Mouse (Mus musculus): ENCODE measurements around the gene Gemin5.

The Gemin5 gene

DNA sequence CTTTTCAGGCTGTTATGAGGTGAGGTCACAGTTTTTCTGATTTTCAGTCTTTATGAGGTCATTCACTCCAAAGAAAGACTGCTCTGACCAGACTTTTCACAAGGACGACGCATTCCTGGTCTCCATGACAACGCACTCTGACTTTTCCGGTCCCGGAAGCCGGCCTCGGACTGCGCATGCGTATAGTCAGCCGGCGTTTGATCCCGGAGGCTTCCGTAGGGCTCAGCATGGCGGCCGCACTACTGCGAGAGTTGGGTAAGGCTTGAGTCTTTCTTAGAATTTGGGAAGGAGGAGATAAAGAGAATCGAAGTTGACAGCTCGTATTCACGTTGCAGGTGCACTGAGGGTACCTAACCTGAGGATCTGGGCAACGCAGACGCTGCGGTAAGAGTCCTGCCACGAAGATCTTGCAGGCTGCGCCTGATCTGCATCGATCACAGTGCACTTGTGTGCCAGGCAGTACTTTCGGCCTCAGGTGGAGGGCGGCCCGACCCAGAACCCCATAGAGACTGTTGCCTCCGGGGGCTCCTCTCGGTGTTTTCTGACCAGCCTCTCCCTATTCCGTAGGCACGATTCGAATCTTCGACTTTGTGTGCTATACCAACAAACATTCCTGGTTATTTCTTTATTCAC lies 3.2 kb upstream of the Gemin5 start, which contains the start of gene Mrpl22:
Gene Mrpl22, plus strand, starts transcription at position 203 of the 633 bp plus-strand sequence.
- DNase-seq (ENCODE audit: low spot score), result peak; percentile 90

DNA sequence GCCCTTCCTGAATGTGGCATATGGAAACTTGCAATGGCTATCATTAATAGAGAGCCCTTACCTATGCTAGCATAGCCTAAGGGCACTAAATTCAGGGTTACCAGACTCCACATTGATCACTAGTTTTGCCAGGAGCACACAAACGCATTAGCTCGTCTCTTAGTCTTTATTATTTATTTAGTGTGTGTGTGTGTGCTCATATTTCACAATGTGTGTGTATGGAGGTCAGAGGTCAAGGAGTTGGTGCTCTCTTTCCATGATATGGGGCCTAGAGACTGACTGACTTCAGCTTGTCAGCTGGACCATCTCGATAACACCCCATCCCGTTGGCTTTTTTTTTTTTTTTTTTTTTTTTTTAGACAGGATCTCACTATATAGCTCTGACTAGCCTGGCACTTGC lies 1.3 kb upstream of the Gemin5 start:
- no peak for DNase-seq (ENCODE audit: low spot score)

DNA sequence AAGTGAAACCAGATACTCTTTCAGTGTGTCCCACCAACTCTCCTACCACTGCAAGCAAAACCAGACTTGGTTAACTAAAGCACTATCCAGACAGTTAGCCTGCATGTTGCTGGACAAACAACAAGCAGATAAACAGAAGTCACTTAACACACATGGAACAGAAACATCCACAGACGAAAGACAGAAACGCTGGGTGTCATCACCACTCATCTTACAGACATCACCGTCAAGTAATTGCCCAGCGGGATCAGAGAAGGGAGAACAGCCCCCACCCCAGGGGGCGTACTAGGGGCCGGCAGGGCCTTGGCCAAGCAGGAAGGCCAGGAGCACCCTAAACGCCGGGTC lies 545 bp downstream of the Gemin5 start:
- no peak for DNase-seq (ENCODE audit: low spot score)

DNA sequence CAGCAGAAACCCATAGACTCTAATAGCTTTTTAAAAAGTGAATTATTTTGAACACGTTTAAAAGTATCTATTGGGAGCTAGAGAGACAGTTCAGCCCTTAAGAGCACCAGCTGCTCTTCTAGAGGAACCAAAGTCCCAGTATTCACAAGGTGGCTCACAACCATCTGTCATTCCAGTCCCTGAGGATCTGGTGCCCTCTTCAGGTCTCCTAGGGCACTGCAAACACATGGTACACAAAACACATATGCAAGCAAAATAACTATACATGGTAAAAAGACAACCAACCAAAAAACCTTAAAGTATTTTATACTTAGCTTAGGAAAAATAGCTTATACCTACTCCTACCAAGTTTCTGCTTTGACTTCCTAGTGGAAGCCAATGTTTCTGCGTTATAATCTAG lies 3.3 kb downstream of the Gemin5 start:
- DNase-seq (ENCODE audit: low spot score), result peak; percentile 22

DNA sequence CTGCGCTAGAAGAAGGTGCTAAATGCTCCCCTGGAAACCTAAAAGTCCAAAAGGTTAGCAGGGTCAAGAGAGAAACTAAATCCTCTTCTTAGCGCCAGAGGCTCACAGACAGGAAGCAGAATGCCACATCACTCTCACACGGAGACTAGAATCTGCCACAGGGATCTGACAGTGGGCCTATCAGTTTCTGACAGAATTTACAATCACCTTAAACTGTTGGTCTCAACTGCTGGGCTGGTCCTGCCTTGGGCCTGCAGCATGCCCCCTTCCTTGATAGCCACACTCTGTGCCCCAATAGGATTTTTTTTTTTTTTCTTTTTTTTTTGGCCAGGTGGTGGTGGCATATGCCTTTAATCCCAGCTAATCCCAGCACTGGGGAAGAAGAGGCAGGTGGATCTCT lies 11.5 kb downstream of the Gemin5 start:
- DNase-seq (ENCODE audit: low spot score), result no peak

DNA sequence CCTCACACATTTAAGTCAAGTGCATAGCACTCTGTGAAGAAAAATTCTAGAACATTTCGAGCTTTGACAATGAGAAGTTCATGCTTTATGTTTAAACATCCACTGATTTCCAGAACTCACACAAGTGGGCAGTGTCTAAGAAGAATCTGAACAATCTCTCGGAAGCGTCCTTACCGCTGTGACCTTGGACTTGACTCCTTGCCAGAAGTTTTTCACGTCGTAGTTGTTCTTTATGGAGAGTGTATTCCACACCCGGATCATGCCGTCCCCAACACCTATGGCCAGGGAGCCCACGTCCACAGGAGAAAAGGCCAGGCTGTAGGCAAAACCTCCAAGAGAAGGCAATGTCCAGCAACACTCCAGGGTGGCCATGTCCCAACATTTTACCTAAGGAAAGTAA lies 12.9 kb downstream of the Gemin5 start:
- DNase-seq (ENCODE audit: low spot score), result no peak

DNA sequence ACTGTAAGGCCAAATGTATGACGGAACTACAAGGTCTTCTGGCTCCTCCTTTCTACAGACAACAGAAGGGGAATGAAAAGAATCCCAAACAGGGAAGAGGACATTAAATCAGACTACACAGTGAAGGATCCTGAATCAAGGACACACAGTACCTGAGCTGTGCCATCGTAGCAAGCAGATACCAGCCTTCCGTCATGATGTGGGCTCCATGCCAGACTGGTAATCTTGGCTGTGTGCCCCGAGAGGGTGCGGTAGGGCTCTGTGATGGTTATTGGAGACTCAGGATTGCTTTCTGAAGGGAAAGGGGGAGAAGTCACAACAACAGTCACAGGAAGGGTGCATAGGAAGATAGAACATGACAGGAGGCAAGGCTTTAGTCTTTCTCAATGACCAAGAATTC lies 22.1 kb downstream of the Gemin5 start:
- no peak for DNase-seq (ENCODE audit: low spot score)

DNA sequence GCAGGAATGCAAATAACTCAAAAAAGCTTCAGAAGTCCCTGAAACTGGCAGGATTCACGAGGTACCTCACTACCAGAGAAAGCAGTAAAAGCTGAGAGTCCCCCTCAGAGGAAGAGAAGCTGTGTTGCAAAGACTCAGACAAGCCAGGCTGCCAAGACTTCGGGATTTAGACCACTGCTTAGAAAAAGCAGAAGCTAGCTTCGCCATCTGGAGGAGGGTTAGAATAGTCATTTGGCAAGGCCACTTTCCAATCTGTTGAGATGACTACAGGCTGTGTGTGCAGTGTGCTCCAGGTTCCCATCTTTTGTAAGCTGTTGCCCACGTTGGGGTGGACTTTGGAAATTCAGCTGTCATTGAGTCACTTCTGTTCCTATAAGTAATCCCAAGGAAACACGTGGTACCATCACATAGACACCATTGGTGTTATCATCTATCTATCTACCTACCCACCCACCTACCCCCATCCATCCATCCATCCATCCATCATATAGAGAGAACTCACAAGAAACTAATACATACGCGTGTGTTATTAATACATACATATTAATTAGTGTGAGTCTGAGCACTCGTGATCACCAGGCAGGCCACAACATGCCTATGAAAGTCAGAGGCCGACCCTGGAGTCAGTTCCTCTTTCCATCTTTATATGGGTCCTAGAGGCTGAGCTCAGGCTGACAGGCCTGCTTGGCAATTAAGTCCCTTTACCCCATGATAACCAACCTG lies 24.5 kb downstream of the Gemin5 start:
- DNase-seq (ENCODE audit: low spot score), result no peak

DNA sequence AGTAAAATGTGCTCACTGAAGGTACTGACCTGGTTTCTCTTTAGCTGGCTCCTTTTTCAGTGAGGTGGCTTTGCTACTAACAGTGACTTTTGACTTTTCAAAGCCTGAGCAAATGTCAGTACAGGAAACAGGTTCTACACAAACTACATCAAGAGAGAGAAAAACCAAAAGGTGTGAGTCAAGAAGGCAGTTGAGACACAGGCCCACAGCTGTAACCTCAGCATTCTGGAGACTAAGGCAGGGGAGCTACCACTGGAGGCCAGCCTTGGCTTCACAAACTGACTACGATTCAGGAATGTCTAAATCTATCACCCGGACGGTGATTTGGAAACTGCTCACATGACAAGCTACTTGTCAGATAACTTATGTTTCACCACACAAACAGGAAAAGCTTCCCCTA lies 28.9 kb downstream of the Gemin5 start:
- DNase-seq (ENCODE audit: low spot score), result peak; percentile 39

DNA sequence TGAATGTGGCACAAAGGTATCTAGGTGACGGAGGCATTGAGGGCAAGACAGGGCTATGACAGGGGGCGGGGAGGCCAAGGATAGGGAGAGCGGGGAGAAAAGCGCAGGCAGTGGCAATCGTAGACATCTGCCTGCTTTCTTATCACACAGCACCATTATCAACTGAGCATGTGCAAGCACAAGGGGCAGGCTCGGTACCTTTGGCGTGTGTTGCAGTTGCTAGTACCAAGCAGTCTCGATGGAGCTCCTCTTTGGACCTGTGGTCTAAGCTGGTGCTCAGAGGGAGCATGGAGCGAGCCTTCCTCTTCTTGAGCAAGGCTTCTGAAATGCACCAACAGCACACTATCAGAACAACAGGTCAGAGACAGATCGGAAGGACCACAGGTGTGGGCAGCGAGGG lies 29.5 kb downstream of the Gemin5 start:
- peak; percentile 12 for DNase-seq (ENCODE audit: low spot score)

DNA sequence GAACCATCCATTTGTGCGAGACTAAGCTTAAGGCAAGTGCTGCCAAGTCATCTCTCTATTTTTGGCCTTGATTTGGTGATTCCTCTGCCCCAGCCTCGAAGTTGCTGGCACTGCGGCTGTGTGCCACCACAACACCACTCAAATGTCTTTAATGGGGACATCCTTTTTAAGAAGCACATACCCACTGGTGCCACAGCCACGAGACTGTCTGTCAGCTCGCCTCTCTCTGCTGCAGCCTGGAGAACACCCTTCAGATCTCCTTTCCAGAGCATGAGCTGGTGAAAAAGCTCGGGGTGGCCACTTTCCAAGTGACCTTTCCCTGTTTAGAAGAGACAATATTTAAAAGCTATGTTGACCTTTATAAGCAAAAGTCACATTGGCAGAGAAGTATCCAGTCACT lies 31.7 kb downstream of the Gemin5 start:
- no peak for DNase-seq (ENCODE audit: low spot score)

DNA sequence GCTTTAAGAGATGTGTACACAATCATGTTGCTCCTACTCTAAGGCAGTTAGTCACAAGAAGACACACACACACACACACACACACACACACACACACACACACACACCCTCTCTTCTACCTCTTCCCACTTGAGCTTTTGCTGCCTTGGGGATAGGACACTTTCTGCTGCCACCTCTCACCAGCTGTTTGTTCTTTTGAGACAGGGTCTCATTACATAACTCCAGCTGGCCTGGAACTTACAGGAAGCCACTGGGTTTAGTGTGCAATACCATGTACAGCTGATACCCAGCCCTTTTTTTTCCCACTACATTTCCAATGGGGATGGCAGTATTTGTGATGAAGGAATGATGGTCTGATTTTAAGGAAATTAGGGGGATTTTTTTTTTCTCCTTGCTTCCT lies 33.0 kb downstream of the Gemin5 start:
- no peak for DNase-seq (ENCODE audit: low spot score)

DNA sequence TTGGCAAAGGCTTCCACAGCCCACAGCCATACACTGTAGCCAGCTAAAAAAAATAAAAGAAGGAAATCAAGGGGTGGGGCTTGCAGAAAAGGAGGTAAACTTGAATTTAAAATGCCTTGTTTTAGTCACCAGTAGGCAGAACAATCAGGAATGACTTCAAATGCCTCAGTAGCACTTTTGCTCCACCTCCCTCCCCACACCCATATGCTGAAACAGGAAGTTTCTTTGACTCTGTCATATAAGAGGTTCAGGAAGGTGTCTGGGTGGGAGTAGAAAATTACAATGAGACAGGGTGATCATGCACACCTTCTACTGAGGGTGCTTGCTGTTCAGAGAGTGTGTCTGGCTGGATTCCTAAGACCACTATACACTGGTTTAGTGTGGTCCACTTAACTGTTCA lies 33.5 kb downstream of the Gemin5 start:
- DNase-seq (ENCODE audit: low spot score), result peak; percentile 7

DNA sequence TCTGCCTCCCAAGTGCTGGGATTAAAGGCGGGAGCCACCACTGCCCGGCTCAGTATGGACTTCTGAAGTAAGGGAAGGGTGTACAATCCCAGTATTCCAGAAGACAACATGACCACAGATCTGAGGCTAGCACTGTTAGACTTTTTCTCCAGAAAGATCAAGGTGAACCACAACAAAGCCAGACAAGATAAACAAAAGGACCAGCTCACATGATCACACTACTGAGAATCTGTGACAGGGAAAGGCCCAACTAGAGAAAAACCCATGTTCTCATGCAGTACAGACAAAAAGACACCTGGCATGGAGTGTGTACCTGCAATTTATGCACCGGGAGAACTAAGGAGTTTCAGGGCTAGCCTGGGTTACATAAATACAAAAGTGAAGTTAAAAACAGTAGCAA lies 36.3 kb downstream of the Gemin5 start:
- DNase-seq (ENCODE audit: low spot score), result peak; percentile 62

DNA sequence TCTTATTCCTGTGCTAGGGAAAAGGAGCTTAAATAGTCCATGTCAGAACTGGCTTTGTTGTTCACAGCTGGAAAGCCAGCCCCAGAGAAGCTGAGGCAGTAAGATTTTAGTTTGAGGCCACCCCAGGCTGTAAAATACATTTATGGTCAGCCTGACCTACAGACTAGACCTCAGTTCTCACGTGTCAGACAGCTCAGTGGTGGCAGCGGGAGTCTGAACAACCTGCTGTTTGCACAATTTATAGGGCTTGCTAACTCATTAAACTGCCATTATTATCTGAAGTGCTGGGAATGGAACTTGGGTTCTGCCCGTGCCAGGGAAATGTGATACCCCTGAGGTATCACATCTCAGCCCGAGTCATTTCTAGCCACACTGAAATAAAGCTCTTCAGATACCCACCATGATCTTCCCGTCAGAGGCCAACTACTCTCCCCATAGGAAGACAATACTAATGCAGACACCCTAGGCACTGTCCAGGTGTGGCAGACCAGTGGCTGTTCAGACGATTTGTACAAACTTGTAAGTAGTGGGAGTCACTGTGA lies 39.0 kb downstream of the Gemin5 start:
- DNase-seq (ENCODE audit: low spot score), result no peak

DNA sequence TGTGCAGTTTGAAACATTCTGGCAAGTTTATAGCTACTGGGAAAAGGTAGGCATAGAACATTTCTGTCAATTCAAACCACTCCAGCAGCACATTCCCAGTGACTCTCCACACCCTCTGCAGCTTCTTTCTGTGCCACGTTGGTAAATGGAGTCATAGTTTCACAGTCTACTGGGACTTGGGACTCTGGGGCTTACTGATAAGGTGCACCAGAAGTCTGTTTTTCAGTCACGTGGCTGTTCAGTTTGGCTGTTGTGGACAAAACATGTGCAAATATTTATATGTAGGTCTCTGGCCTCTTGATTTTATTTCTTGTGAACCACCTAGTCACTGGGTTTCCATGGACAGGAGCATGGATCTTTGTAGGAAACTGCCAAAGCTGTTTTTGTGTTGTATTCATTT lies 40.8 kb downstream of the Gemin5 start:
- DNase-seq (ENCODE audit: low spot score), result no peak

DNA sequence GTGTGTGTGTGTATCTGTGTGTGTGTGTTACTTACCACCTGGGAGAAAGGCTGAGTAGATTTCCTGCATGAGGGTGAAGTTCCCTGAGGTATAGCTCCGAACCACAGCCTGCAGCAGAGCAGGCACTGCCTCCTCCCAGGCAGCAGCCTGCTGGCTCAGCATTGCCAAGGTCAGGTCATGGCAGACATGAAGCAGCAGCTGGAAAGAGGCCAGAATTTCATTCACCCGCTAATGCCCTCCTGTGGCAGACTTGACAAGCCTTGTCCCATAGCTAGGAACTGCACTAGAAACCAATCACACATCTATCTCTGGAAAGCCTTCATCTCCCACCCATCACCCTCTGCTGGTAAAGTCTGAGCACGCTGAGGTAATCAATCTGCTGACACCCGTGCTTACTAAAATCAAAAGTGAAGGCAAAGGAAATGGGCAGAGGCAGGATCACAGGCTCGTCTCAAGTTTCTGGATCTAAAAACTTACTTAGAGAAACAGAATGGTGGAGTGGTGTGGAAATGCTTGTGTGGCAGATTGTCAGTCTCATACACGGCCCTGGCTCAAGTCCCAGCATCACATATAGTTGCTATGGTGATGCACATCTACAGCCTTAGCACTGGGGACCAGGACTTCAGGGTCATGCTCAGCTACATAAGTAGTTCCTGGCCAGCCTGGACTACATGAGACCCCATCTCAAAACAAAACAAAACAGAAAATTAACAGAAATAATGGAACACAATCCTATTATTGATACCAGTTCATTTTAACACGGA lies 41.8 kb downstream of the Gemin5 start:
- no peak for DNase-seq (ENCODE audit: low spot score)

DNA sequence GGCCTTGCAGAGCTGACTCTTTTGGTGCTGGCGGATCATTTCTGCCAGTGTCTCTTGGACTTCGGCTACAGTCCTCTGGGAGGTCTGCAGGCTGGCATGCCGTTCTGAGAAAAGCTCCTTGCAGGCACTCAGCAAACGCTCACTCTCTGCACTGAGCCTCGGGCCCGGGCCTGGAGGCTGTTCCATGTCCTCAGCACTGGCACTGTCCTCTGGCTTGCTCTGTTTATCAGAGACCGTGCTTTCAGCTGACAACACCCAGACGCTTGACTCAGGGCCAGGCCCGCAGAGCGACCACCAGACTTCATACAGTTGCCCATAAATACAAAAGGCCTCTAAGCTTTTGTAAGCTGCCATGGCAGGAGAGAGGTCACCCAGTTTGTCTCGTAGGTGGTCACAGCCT lies 43.3 kb downstream of the Gemin5 start:
- DNase-seq (ENCODE audit: low spot score), result no peak

DNA sequence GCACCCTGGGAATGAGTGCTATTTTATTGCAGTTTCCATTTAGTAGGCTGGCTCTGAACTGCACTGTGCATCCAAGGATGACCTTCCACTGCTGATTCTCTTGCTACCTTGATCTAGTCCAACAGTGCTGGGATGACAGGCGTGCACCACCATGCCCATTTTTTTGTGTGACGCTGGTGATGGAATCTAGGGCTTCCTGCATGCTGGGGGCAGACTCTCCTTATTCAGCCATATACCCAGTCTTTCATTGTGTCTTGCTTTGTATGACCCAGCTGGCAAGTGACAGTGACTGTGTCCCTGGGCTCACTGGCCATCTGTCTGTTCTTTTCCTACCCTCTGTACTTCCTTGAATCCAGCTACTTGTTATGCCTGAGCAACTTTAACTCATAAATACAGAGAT lies 44.6 kb downstream of the Gemin5 start:
- no peak for DNase-seq (ENCODE audit: low spot score)

DNA sequence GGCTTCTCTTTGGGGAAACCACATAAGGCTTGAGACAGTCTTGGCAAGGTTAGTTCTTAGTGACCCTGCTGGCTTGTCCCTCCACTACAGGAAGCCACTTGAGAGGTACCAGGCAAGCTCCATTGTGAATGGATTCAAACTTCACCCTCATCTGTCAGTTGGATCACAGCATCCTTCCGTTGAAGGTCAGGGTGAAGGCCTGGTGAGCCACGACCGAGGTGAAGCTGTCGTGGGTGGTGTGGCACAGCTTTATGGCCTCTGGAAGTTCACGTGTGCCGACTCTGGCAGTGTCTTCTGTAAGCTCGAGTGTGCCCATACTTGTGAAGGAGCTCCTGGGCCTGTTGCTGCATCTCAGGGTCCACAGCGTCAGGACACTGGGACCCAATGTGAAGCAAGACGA lies 47.0 kb downstream of the Gemin5 start:
- no peak for DNase-seq (ENCODE audit: low spot score)

DNA sequence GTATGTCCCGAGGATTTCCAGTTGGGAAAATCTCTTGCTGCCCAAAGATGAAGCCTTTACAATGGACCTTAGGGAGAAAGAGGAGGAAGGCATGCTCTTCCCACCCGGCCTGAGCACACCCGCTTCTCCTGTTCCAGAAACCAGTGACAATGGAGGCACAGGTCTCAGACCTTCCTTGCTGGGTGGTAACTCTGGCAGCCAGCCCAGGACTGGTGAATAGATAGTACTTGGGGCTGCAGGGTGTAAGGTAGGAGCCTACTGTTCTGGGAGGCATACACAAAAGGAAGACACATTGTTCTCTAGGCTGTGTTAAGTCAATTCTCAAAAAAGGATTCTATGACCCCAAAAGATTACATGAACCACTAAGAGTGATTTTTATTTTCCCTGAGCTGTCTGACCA lies 47.7 kb downstream of the Gemin5 start:
- no peak for DNase-seq (ENCODE audit: low spot score)

DNA sequence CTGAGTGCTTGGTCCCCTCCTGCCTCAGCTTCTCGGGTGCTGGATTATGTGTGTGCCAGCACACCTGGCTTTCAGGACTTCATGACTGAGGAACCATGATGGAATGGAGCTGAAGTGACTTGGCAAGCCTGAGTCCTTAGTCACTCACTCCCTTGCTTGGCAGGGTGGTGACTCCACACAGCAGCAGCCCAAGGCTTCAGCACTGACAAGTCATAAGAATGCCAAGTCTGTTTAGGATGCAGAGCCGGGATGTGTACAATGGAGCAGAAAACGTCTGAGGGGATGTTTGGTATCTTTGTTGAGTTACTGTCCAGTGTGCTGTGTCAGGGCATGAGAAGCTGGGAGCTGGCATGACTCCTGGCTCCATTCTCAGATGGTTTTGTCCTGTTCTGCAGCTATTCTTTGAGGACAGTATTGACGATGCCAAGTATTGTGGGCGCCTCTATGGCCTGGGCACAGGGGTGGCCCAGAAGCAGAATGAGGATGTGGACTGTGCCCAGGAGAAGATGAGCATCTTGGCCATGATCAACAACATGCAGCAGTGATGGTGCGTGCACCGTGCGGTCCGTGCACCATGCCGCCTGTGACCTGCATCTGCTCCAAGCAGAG lies 51.2 kb downstream of the Gemin5 start:
- no peak for DNase-seq (ENCODE audit: low spot score)

DNA sequence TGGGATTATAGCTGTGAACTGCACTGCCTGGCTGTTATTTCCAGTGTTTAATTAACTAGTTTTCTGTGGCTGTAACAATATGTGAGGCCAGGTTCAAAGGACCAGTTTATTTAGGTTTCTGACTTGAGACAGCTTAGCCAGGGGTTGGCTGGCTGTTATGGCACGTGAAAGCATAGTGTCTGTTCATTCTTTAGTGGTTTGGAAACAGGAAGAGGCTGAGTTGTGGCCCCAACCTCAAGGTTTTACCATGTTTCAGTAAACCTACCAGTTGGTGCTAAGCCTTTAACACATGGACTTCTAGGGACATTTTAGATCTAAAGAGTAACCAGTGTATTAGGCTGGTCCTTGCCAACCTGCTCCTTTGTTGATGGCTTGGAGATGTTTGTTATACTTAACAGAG lies 51.8 kb downstream of the Gemin5 start:
- no peak for DNase-seq (ENCODE audit: low spot score)

All from T-cell, adult 2 months (primary cell).